Mouse (Mus musculus) bone marrow, adult 2 months (tissue): ENCODE data around the gene Hyal3. TPM values are rescaled to one million over a fixed set of nuclear protein-coding genes. Genes with fewer than 3 reads are reported as not detected.
A peak's percentile ranks its signal among the peaks of the same experiment; 100 is the strongest.

Source experiments
- H3K27ac ChIP-seq: fragments of 200-500 bp; 2 replicates; pipeline ENCODE4 v1.5.1; 2012; ENCODE audit warnings: low read depth, mild to moderate bottlenecking, control low read depth, inconsistent platforms, low read length; ENCODE audit not compliant: control insufficient read depth, poor library complexity, insufficient read depth
- H3K4me1 ChIP-seq: fragments of 200-500 bp; 2 replicates; pipeline ENCODE4 v1.6.1; 2011; ENCODE audit warnings: low read length; ENCODE audit not compliant: control insufficient read depth, insufficient read depth
- H3K4me3 ChIP-seq: fragments of 200-500 bp; replicated peaks from 2 replicates; pipeline ENCODE3; 2011; ENCODE audit warnings: mild to moderate bottlenecking, low read depth, low read length, control low read depth; ENCODE audit not compliant: control insufficient read depth
- CTCF ChIP-seq: fragments of 200-500 bp; IDR thresholded peaks from 2 replicates; pipeline ENCODE4 v1.5.1; 2011; ENCODE audit warnings: low read length, control low read depth; ENCODE audit not compliant: control insufficient read depth, insufficient read depth
- POLR2A ChIP-seq: fragments of 200-500 bp; IDR thresholded peaks from 2 replicates; pipeline ENCODE4 v1.6.1; 2011; ENCODE audit warnings: low read depth, mild to moderate bottlenecking, control low read depth, low read length, borderline replicate concordance; ENCODE audit not compliant: control insufficient read depth
- WGBS: fragments of 180-500 bp; shearing (Covaris S2); methylation state at CpG from one replicate; pipeline ENCODE4 v1.1.7; 2018; 5-methylcytosine and 5-hydroxymethylcytosine counted together
- polyA plus RNA-seq: library from polyadenylated mRNA; stranded (reverse); fragments of >200 nt; gene quantifications from 2 replicates; pipeline ENCODE4 v1.2.4, GENCODE M21; 2011; ENCODE audit warnings: low replicate concordance; ENCODE audit not compliant: missing spikeins, insufficient read depth, insufficient read length

Gene Hyal3
- polyA plus RNA-seq, 1 experiment: 2.8 TPM

GRCm38 (mm10) chr9:107590058-107590772 lies 9.6 kb downstream of the Hyal3 start:
- peak overlapping the region; percentile 50 for H3K4me3 ChIP-seq
- 76% methylated on average over 25 of the region's 25 CpGs for WGBS
- TF ChIP-seq POLR2A (no peak), CTCF (no peak)
- H3K4me1 ChIP-seq: peaks cover 3% of the 10 kb centered on the region; the same call in 1 of the 2 replicates
- H3K27ac ChIP-seq: peak overlapping the region; percentile 89

GRCm38 (mm10) chr9:107590773-107591060 lies 10.1 kb downstream of the Hyal3 start:
- TF ChIP-seq POLR2A (no peak), CTCF (no peak)
- 92% methylated on average over 6 of the region's 6 CpGs for WGBS
- Histone ChIP-seq H3K27ac (0 out of 2 replicates have a peak overlapping the region, but pooled peaks have one; percentile 89), H3K4me1 (peaks cover 3% of the 10 kb centered on the region; the same call in 1 of the 2 replicates), H3K4me3 (no peak overlapping the region)

GRCm38 (mm10) chr9:107593101-107593976 lies 12.7 kb downstream of the Hyal3 start:
- TF ChIP-seq POLR2A: no peak
- no peak for TF ChIP-seq CTCF
- peaks cover 2% of the 10 kb centered on the region; the same call in 1 of the 2 replicates for H3K4me1 ChIP-seq
- no peak overlapping the region for H3K4me3 ChIP-seq
- 72% methylated on average over 11 of the region's 11 CpGs for WGBS
- H3K27ac ChIP-seq: no peak overlapping the region

GRCm38 (mm10) chr9:107594281-107595062 lies 13.9 kb downstream of the Hyal3 start:
- Histone ChIP-seq H3K4me1 (peaks cover 2% of the 10 kb centered on the region; the same call in 1 of the 2 replicates), H3K27ac (no peak overlapping the region), H3K4me3 (no peak overlapping the region)
- WGBS: 91% methylated on average over 8 of the region's 8 CpGs
- no peak for TF ChIP-seq CTCF
- no peak for TF ChIP-seq POLR2A

- no peak overlapping the region for H3K4me3 ChIP-seq
- H3K4me1 ChIP-seq: peaks cover 4% of the 10 kb centered on the region; the same call in 1 of the 2 replicates
- 87% methylated on average over 11 of the region's 11 CpGs for WGBS
- no peak for TF ChIP-seq CTCF
- H3K27ac ChIP-seq: no peak overlapping the region
Observed at GRCm38 (mm10) chr9:107596619-107597569, 16.3 kb downstream of the Hyal3 start.

- WGBS: 80% methylated on average over 5 of the region's 5 CpGs
- no peak for TF ChIP-seq CTCF
- no peak for TF ChIP-seq POLR2A
- Histone ChIP-seq H3K4me3 (no peak overlapping the region), H3K27ac (no peak overlapping the region), H3K4me1 (peaks cover 4% of the 10 kb centered on the region; the same call in 1 of the 2 replicates)
Observed at GRCm38 (mm10) chr9:107598385-107598784, 17.8 kb downstream of the Hyal3 start.

GRCm38 (mm10) chr9:107599433-107599832 lies 18.8 kb downstream of the Hyal3 start:
- TF ChIP-seq CTCF: no peak
- no peak for TF ChIP-seq POLR2A
- 89% methylated on average over 9 of the region's 9 CpGs for WGBS
- H3K4me3 ChIP-seq: no peak overlapping the region
- no peak overlapping the region for H3K27ac ChIP-seq
- peaks cover 2% of the 10 kb centered on the region; the same call in 1 of the 2 replicates for H3K4me1 ChIP-seq
